Mouse (Mus musculus) G1E (cell line): ENCODE data around the gene C1qtnf5. TPM values are rescaled to one million over a fixed set of nuclear protein-coding genes. Genes with fewer than 3 reads are reported as not detected.

Experiments
- ATAC-seq: 2 replicates; pipeline ENCODE4 v1.8.0; 2016; ENCODE audit warnings: mild to moderate bottlenecking; ENCODE audit not compliant: insufficient number of reproducible peaks, poor library complexity, low FRiP score, severe bottlenecking; ENCODE audit errors: extremely low read depth
- DNase-seq: peaks from one replicate; pipeline ENCODE4 v3.0.0; 2012; ENCODE audit warnings: low spot score
- H3K27me3 ChIP-seq: 2 replicates; pipeline ENCODE4 v1.6.1; 2012; ENCODE audit warnings: mild to moderate bottlenecking, low read length, inconsistent platforms; ENCODE audit not compliant: insufficient read depth
- H3K36me3 ChIP-seq: replicated peaks from 2 replicates; pipeline ENCODE3; 2012; ENCODE audit warnings: mild to moderate bottlenecking, inconsistent platforms
- H3K4me1 ChIP-seq: 2 replicates; pipeline ENCODE4 v1.6.1; 2012; ENCODE audit warnings: low read depth, low read length, inconsistent platforms, mixed read lengths; ENCODE audit not compliant: insufficient read depth
- H3K4me3 ChIP-seq: 2 replicates; pipeline ENCODE4 v1.5.1; 2012; ENCODE audit warnings: low read depth, mild to moderate bottlenecking, inconsistent platforms, low read length, moderate library complexity, mixed read lengths
- H3K9me3 ChIP-seq: replicated peaks from 2 replicates; pipeline ENCODE4 v1.6.1; 2012; ENCODE audit warnings: inconsistent platforms
- CTCF ChIP-seq: IDR thresholded peaks from 2 replicates; pipeline ENCODE4 v1.5.1; 2012; ENCODE audit warnings: low read depth, low read length, inconsistent platforms, mixed read lengths
- GATA1 ChIP-seq: IDR thresholded peaks from 2 replicates; pipeline ENCODE4 v1.6.1; 2012; ENCODE audit warnings: borderline replicate concordance, low read length, inconsistent platforms, mixed read lengths
- GATA2 ChIP-seq: IDR thresholded peaks from 2 replicates; pipeline ENCODE4 v1.6.1; 2012; ENCODE audit warnings: low read depth, low read length, inconsistent platforms, borderline replicate concordance
- POLR2AphosphoS5 ChIP-seq: IDR thresholded peaks from 2 replicates; pipeline ENCODE4 v1.6.1; 2012; ENCODE audit warnings: low read depth, low read length, inconsistent platforms; ENCODE audit not compliant: insufficient replicate concordance
- TAL1 ChIP-seq: conservative IDR thresholded peaks from 2 replicates; pipeline ENCODE4 v1.6.1; 2012; ENCODE audit warnings: low read depth, low read length, inconsistent platforms, mixed read lengths
- polyA plus RNA-seq: library from polyadenylated mRNA; stranded (reverse); fragments of >175 nt; gene quantifications from 2 replicates; pipeline ENCODE4 v1.2.3, GENCODE M21; 2012
- total RNA-seq, 2 experiments: library from RNA; stranded (forward) in 1 of 2; stranded (reverse) in 1 of 2; fragments of 200-1000 nt in 1 of 2; fragments of >200 nt in 1 of 2; fragmentation: Nextera tagmentation in 1 of 2; gene quantifications; 2 replicates each; pipeline ENCODE4 v1.2.3; 2014 to 2017

The C1qtnf5 gene
- total and polyA plus RNA-seq, 3 experiments: 0.21 TPM; not detected in 2

DNA sequence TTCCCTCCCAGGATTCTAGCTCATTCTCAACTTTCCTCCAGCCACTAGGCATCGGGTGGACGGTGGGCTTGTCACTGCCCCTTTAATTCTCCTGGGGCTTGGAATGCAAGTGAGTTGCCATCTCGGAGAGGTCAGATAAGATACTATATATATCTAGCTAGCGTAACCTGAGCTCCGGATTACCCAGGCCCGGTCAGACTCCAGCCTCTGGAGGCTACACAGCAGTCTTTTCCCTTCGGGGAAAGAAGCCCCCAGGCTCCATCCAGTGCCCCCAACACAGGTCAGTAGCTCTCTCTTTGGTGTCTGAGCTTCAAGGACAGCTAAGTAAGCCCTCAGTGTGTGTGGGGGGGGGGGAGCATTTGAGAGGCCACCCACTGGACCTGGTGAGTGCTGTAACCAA is 37.8 kb upstream of the C1qtnf5 start:
- Histone ChIP-seq H3K27me3 (peaks cover 20% of the 10 kb centered on the region), H3K4me1 (peaks cover 39% of the 10 kb centered on the region), H3K36me3 (no peaks in the 10 kb centered on the region), H3K4me3 (no peak overlapping the region), H3K9me3 (no peaks in the 10 kb centered on the region)
- ATAC-seq: no peak
- TF ChIP-seq TAL1 (no peak), POLR2AphosphoS5 (no peak), CTCF (no peak), GATA1 (no peak), GATA2 (no peak)
- no peak for DNase-seq

- no peaks in the 10 kb centered on the region for H3K9me3 ChIP-seq
- no peak for DNase-seq
- peaks cover 36% of the 10 kb centered on the region for H3K4me1 ChIP-seq
- H3K36me3 ChIP-seq: no peaks in the 10 kb centered on the region
- TF ChIP-seq TAL1 (no peak), GATA2 (no peak), GATA1 (no peak), CTCF (no peak), POLR2AphosphoS5 (no peak)
- H3K27me3 ChIP-seq: peaks cover 20% of the 10 kb centered on the region
- no peak for ATAC-seq
- no peak overlapping the region for H3K4me3 ChIP-seq
Observed at GRCm38 (mm10) chr9:44070113-44070843, 36.8 kb upstream of the C1qtnf5 start.

- no peaks in the 10 kb centered on the region for H3K9me3 ChIP-seq
- peaks cover 20% of the 10 kb centered on the region for H3K27me3 ChIP-seq
- TF ChIP-seq TAL1: no peak
- TF ChIP-seq GATA2: no peak
- DNase-seq: no peak
- H3K36me3 ChIP-seq: peaks cover under 1% of the 10 kb centered on the region
- no peak overlapping the region for H3K4me3 ChIP-seq
- peaks cover 36% of the 10 kb centered on the region for H3K4me1 ChIP-seq
- no peak for ATAC-seq
Observed at GRCm38 (mm10) chr9:44070844-44071231, 36.2 kb upstream of the C1qtnf5 start.

- Histone ChIP-seq H3K27me3 (peaks cover 20% of the 10 kb centered on the region), H3K36me3 (peaks cover 3% of the 10 kb centered on the region), H3K4me1 (peaks cover 32% of the 10 kb centered on the region), H3K4me3 (no peak overlapping the region), H3K9me3 (no peaks in the 10 kb centered on the region)
- TF ChIP-seq POLR2AphosphoS5 (no peak), TAL1 (no peak), GATA1 (no peak), CTCF (no peak), GATA2 (no peak)
- no peak for DNase-seq
- no peak for ATAC-seq
Observed at GRCm38 (mm10) chr9:44071914-44072598, 35.0 kb upstream of the C1qtnf5 start.

- no peak for DNase-seq
- ATAC-seq: no peak
- TF ChIP-seq TAL1 (no peak), GATA2 (no peak), POLR2AphosphoS5 (no peak), CTCF (no peak), GATA1 (no peak)
- peaks cover 20% of the 10 kb centered on the region for H3K27me3 ChIP-seq
- peaks cover 27% of the 10 kb centered on the region for H3K4me1 ChIP-seq
- no peaks in the 10 kb centered on the region for H3K9me3 ChIP-seq
- no peak overlapping the region for H3K4me3 ChIP-seq
- H3K36me3 ChIP-seq: peaks cover 3% of the 10 kb centered on the region
Observed at GRCm38 (mm10) chr9:44072599-44072915, 34.5 kb upstream of the C1qtnf5 start.

- ATAC-seq (no peak), DNase-seq (no peak)
- Histone ChIP-seq H3K4me1 (peaks cover 22% of the 10 kb centered on the region), H3K27me3 (peaks cover 20% of the 10 kb centered on the region), H3K9me3 (no peaks in the 10 kb centered on the region), H3K4me3 (no peak overlapping the region), H3K36me3 (peaks cover 3% of the 10 kb centered on the region)
- TF ChIP-seq TAL1 (no peak), GATA2 (no peak), GATA1 (no peak), CTCF (no peak), POLR2AphosphoS5 (no peak)
Observed at GRCm38 (mm10) chr9:44073115-44073514, 33.9 kb upstream of the C1qtnf5 start.
